Mouse (Mus musculus) heart, postnatal 10 days (tissue): Measurements from ENCODE around the gene Igf2bp3. TPM values are rescaled to one million over a fixed set of nuclear protein-coding genes. Genes with fewer than 3 reads are reported as not detected.

Source experiments
- DNase-seq, 2 experiments: peaks; one replicate each; pipeline ENCODE4 v3.0.0; 2021
- intact Hi-C: fragments of 180-260 bp; cut with DNase I; formaldehyde crosslinking; loops from one replicate; pipeline ENCODE4 v1.15.1; 2025
- total RNA-seq, 2 experiments: library from RNA; stranded (reverse); gene quantifications; 2 replicates each; pipeline ENCODE4 v1.2.3; 2021

Gene Igf2bp3
- total RNA-seq, 2 experiments from 2014 or later, result 4.3 to 4.5 TPM

DNA sequence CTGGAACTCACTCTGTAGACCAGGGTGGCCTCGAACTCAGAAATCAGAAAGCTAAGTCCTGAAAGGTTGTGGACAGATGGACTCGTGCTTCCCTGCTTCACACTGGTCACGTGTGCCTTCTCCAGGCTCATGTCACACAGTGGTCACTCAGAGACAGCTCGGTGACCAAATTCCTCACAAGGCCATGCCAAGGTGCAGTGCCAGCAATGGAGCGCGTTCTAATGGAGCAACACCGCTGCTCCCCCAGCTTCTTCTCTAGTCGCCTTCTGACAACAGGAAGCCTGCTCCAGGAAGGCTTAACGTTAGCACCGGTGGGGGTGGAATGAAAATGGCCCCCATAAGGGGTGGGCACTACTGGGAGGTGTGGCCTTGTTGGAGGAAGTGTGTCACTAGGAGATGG lies 119.8 kb downstream of the Igf2bp3 start:
- intact Hi-C loops, result no loop called here
- DNase-seq, result no peak

DNA sequence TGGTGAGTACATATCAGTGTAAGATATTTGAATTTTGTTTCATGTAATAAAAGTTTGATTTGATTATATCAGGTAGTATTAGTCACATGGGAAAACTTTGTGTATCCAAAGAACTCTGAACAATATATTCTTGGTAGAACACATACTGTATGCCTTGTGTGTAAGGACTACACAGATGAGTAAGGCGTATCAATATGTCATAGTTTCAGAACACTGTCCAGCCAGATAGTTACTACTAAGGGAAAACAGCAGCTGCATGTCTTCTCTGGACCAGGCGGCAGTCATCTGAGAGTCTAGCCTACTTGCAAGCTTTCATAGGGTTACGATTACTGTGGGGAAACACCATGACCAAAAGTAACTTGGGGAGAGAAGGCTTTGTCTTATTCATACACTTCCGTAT lies 131.7 kb downstream of the Igf2bp3 start:
- intact Hi-C loops, result no loop called here
- DNase-seq, result no peak

DNA sequence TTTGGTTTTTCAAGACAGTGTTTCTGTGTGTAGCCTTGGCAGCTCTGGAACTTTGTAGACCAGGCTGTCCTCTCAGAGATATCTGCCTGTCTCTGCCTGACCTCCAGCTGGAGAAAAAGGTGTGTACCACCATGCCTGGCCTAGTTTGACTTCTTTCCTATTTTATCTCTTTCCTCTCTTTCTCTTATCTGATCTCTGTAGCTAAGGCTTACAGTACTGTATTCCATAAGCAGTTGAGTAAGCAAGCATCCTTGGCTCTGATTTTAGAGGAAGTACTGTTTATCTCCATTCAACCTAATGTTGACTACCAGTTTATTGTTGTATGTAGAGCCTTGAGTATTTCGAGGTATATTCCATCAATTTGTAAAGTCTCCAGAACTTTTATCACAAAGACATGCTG lies 135.4 kb downstream of the Igf2bp3 start:
- DNase-seq, result no peak
- intact Hi-C loops, result no loop called here

DNA sequence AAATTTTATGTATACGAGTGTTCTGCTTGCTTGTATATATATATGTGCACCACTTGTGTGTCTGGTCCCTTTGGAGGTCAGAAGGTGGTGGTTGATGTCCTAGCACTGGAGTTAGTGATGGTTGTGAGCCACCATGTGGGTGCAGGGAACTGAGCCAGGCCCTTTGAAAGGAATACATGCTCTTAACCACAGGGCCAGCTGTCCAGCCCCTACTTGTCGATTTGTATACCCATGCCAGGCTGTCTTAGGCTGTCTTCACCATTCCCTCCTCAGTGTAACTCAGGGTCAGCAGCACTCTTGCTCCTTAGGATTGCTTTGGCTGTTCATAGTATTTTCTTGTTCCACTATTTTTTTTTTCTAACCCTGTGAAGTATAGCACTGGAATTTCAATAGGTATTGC lies 136.9 kb downstream of the Igf2bp3 start:
- no peak for DNase-seq
- intact Hi-C loops, result no loop called here

DNA sequence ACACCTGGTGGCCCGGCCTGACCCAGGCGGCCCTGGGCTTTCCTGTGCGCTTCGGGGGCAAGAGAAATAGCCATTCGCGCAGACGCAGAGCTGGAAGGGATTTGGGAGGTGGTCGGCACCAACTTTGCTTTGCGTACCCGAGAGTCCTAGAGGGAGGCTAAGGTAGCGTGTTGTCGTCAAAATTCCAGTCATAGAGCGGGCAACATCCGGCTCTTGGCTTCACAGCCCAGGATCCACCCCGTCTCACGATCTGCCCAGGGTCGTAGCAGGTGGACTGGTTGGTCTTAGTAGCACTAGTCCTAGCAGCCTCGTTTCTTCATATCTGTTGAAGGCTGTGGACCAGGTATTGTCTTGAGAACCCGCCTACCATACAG lies 140.7 kb downstream of the Igf2bp3 start:
- no peak for DNase-seq
- intact Hi-C loops, result loop anchor here (2.0 to 5.0 kb wide), 2 partner anchors 23 to 133 kb away; no protein-coding TSS in a partner anchor

DNA sequence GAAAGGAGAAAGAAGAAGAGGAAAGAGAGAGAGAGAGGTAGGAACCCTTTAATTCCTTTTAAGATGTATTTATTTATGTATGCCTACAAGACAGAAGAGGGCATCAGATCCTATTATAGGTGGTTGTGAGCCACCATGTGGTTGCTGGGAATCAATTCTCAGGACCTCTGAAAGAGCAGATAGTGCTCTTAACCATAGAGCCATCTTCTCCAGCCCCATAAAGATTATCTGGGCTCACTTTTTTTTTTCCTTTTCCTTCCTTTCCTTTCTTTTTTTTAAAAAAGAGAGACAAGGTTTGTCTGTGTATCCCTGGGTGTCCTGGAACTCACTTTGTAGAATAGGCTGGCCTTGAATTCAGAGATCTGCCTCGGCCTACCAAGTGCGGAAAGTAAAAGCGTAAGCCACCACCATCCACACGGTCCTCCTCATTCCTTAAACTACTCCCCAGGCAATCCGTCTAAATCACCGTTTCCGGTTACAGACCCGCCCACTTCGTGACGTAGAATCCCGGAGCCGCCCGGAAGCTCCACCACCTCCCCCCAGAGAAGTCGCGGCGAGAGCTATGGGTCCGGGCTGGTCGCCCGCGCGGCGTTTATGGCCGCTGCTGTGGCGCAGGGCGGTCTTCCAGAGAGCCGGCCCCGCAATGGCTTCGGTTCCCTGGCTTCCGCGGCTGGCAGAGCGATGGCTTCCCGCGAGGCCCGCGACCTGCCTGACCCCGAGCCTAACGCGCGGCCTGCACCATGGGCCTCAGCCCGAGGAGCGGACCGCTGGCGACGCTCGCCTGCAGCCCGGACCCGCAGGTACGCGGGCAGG lies 141.2 kb downstream of the Igf2bp3 start, which contains the start of gene Malsu1:
Malsu1 (plus strand) TSS at position 492 of the 813 bp plus-strand sequence.
- DNase-seq, result peak; percentile 96 to 98
- intact Hi-C loops, result loop anchor here (2.0 to 5.0 kb wide), 2 partner anchors 23 to 134 kb away; no protein-coding TSS in a partner anchor

DNA sequence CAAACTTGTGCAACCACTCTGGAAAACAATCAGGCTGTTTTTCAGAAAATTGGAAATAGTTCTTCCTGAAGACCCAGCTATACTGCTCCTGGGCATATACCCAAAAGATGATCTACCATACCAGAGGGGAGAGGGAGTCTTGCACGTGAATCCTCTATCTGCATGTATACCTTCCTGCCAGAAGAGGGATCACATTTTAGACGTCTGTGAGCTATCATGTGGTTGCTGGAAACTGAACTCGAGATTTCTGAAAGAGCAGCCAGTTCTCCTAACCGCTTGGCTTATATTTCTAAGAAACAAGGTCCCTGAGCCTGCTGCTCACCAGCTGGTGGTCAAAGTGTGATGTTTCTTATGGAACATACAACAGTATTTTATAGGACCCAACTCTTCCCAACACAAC lies 146.4 kb downstream of the Igf2bp3 start:
- no peak for DNase-seq
- intact Hi-C loops, result no loop called here

DNA sequence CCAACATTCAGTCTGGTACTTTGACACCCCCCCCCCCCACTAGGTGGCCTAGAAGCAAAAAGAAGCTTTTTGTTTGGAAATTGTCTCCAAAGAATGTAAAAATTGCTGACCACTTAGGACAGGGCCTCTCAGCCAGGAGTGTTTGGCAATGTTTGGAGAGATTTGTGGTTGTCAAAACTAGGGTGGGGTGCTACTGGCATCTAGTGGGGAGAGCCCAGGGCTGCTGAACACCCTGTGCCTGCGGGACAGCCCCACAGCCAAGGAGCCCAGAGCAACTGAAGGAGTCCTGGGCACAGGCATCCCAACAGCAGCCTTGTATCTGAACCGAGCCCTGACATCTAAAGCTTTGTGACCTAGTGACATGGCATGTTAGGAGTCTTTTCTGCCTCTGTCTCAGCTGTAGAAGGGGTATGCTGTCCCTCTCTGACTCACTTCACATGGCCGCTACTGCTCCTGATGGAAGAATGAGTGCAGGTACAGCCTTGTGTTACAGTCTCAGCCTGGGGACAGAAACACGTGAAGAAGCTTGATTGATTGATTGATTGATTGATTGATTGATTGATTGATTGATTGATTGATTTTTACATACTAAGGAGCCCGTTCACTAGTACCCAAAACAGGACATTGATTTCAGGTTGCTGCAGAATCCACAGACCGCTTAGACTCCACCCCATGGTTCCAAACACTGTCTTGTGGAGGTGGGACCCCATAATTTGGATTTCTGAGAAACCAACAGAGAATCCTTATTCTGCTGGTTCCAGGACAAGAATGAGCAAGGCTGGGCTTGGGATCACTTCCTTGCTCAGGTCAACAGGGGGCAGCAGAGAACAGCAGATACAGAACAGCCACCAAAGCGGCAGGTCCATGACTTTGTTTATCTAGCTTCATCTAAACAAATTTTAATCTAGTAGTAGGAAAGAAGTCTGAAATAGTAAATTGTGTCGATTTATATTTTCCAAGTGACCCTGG lies 157.4 kb downstream of the Igf2bp3 start:
- intact Hi-C loops, result loop anchor here (1.0 to 5.0 kb wide), 3 partner anchors 85 to 340 kb away; partner anchors contain the start of gene Stk31
- DNase-seq, result peak; percentile 78 to 84

DNA sequence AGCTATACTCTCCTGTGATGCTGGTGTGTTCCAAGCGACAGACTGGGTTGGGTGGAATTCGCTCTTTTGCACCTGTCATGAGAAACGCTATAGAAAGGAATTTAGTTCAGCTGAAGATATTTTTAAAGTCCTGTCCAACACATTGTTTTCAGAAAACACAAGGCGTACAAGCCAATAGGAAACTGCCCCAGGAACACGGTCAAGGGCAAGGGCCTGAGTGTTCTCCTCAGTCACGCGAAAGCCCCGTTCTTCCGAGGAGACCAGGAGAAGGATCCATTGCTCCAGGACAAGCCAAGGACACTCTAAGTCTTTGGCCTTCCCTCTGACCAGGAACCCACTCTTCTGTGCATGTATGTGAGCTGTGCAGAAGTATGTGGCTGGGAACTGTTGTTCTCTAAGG lies 158.7 kb downstream of the Igf2bp3 start:
- intact Hi-C loops, result loop anchor here (5.0 kb wide), 2 partner anchors 86 to 341 kb away; partner anchors contain the start of gene Stk31
- no peak for DNase-seq

DNA sequence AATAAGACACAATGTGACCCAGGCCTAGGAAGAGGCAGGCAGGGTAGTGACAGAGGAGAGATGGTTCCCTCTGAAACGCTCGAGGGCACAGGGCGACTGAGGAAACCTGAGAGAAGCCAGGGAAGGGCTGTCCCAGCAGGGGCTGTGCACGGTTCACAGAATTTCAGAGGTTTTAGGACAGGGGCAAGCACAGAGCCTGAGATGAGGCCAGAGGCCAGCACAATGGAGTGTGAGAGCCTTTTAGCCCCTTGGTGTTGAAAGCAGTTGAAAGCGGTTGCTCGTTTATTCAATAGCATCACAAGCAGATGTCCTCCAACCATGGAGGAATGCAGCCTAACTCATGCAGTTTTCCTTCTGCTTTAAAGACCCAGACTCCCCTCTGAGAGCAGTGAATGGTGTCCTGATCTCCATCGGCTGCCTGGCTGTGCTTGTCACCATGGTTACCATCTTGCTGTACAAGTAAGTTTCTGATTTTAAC lies 159.5 kb downstream of the Igf2bp3 start:
- DNase-seq, result no peak
- intact Hi-C loops, result loop anchor here (5.0 kb wide), 2 partner anchors 87 to 342 kb away; partner anchors contain the start of gene Stk31

DNA sequence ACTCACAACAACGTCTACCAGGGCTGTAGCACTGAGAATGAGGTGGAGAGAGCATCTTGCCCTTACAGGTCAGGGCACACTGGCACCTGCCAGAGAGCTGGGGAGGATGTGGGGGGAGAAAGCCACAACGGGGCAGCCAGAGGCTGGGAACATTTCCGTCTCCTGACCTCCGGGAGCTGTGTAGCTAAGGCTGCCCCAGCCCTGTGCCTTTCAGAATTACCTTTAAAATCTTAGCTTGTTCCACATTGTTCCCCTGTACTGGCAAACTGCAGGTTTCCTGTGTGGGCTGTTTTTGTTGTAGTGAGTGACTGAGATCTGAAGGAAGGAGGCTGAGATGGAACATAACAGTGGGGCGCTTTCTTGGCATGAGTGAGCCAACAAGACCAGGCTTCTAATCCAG lies 162.6 kb downstream of the Igf2bp3 start:
- DNase-seq, result no peak
- intact Hi-C loops, result no loop called here

DNA sequence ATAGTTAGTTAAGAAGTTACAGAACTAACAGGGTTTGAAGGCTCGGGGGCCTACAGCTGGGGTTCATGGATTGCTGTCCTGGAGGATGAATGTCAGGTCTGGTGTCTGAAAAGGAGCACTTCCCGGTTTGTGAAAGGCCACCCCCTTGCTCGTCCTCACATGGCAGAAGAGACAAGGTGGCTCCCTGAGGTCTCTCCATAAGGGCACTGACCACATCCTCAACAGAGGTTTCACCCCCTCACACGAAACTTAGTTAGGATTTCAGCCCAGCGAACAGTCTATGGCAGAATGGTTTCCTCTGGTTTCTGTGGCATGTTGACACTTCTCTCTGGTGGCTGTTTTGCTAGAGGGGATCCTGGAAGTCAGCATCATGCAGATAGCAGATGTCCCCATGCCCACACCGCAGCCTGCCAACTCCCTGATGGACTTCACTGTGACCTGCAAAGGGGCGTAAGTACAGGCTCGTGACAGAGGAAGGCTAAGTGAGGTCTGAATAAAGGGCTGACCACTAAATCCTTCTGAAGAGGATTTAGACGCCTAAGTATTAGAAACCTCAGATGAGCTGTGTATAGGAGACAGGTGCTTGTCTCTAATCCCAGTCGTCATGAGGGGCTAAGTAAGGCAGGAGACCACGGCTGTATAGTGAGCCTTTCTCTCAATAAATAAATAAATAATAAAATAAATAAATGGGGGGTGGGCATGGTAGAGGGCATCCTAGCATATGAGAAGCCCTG lies 163.9 kb downstream of the Igf2bp3 start:
- no peak for DNase-seq
- intact Hi-C loops, result no loop called here

DNA sequence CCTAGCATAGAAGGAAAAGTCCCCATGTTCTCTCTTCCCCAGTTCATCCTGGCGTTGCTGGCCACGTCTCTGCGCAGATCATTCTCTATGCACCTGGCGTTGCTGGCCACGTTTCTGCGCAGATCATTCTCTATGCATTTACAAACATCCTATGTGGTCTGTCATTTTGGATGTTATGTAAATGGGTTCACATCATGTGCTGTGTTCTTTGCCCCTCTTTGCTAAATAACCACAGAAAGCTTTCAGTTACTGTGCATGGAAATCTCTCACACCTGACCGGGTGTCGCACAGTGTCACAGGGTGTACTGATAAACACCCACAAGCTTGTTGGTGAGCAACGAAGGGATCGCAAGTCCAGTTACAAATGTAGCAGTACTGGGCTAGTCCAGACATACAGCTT lies 166.4 kb downstream of the Igf2bp3 start:
- intact Hi-C loops, result no loop called here

DNA sequence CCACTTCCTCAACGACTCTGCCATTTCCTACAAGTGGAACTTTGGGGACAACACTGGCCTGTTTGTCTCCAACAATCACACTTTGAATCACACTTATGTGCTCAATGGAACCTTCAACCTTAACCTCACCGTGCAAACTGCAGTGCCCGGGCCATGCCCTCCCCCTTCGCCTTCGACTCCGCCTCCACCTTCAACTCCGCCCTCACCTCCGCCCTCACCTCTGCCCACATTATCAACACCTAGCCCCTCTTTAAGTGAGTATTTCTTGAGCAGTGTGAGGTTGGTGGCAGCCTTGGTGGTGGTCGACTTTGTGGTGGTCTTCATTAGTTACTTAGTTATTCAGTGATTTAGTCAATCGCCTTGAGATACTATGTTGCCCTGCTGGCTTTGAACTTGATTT lies 166.9 kb downstream of the Igf2bp3 start:
- no peak for DNase-seq
- intact Hi-C loops, result no loop called here

More for the DNA sequence above, 166.4 kb downstream of the Igf2bp3 start:
- no peak for DNase-seq

DNA sequence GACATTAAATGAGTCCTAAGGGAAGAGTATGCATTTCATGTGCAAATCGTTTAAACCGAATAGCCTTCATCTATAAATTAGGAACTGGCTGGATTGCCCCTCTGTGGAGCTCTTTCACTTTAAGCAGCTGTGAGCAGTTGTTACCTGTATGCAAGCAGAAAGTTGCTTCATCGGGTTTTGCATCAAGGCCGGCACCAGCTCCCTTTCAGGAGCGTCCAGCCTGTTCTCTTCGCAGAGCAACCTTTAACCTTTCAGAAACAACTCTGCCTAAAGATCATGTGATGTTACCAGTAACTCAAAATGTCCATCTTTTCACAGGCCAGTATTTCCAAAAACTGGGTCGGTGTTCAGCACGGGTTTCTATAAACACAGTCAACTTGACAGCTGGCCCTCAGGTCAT lies 167.8 kb downstream of the Igf2bp3 start:
- no peak for DNase-seq
- intact Hi-C loops, result no loop called here

DNA sequence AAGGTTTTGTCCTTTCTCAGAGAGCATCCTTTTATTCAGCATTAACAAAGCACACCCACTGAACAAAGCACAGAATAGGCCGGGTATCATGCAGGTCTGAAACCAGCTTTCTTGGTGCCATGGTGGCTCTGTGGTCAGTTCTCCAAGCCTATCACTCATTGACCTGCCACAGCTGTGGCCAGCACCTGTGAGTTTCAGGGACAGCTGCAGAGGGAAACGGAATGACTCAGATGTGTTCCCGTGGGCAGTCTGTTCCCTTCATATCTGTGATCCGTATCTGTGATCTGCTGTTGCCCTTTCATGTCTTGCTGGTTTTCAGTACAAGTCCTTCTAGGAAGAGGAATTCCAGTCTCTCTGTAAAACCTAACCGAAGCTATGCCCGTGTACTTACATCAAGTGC lies 168.3 kb downstream of the Igf2bp3 start:
- intact Hi-C loops, result no loop called here
- no peak for DNase-seq

DNA sequence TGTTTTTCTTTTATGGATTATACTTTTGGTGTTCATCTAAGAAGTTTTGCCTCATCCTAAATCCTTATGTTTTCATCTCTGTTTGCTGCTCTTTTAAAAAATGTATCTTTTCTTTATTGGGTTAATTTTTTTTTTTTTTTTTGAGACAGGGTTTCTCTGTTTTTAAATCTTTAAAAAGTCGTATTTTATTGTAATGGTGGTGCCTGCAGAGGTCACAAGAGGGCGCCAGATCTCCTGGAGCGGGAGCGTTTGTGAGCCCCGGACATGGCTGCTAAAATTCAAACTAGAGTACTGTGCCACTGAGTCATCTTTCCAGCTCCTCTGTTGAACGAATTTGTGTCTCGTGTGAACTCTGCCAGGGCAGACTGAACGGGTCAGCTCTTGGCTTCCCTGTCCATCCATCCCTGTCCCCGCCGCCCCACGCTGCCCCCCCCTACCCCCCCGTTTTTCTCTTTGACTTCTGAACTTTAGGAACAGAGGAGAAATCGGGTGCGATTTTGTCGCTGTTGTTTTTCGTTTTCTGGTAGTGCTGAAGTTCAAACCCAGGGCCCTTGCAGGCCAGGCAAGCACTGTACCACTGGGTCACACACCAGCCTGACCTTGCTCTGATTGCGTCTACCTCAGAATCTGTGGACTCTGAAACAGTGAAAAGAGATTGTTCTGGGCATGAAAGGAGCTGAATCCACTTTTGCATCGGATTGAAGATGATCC lies 175.1 kb downstream of the Igf2bp3 start:
- intact Hi-C loops, result no loop called here
- DNase-seq, result peak; percentile 60 to 83

DNA sequence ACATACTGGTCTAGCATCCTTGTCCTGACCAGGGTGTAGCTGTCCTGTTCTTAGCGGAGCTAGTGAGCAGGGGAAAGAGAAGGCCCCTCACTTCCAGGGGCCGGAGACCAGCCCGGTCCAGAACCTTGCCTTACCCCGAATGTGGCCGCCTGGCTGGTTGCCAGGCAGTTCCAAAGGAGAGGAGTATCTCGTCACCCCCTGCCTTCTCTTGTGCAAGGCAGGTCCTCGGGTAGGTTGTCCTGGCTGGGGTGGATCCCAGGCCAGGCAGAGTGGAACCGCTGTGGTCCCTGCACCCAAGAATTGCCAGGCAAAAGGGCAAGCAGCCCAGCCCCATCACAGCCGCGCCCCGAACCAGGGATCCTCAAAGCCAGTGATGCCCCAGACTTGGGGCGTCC lies 177.5 kb downstream of the Igf2bp3 start:
- intact Hi-C loops, result no loop called here
- no peak for DNase-seq
